Mouse (Mus musculus) colon, adult 2 months (tissue): Measurements from ENCODE around the gene Babam2. TPM values are rescaled to one million over a fixed set of nuclear protein-coding genes. Genes with fewer than 3 reads are reported as not detected.

ENCODE experiments used
- polyA plus RNA-seq: library from polyadenylated mRNA; depleted of rRNA; stranded (reverse); fragments of >200 nt; gene quantifications from 2 replicates; pipeline ENCODE4 v1.2.3, GENCODE M21; 2012; rRNA removed

The Babam2 gene
- polyA plus RNA-seq, result 16.7 and 21.3 TPM in 2 replicates

DNA sequence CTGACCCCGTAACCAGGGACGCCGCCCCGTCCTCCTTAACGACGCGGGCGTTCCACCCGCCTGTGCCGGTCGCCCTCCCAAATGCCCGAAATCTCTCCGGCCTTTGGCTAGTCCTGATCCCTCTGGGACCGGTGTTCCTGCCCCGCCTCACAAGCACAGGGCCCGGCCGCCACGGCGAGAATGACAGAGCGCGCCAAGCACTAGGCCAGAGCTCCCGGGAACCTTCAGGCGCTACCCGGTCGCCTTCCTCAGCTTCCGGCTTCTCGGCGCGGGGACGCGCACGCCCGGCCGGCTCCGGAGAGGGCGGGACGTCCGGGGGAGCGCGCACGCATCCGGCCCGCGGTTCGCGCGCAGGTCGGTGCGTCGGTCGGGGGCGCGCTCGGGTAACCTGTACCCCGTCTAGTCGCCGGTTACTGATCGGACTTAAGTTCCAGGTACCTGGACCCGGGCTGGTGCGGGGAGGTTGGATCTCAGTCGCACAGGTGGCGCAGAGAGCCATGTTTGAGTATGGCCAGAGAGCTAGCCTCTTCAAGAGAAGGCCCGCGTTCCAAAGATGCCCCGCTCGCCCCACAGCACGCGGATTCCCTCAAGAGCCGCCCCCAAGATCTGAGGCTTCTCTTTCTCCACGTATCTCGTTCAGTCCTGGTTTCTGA lies at the start of gene Babam2:
Gene Babam2 (plus strand): TSS at position 41 of the 653 bp plus-strand sequence.

GRCm38 (mm10) chr5:31696971-31697643 lies 377 bp upstream of the Babam2 start, which contains the start of gene Rbks:
Rbks (minus strand) TSS chr5:31697627.

Other genes with a start within 250 kb of the Babam2 start
- gene Zfp512, start 245.3 kb upstream of the Babam2 start, polyA plus RNA-seq, result 5.9 and 6.5 TPM in 2 replicates
- not detected in 2 replicates for gene 4930548H24Rik, start 211.9 kb upstream of the Babam2 start, polyA plus RNA-seq
- gene Gpn1, start 202.9 kb upstream of the Babam2 start, polyA plus RNA-seq, result 11.7 and 12.8 TPM in 2 replicates
- gene Slc4a1ap, start 170.7 kb upstream of the Babam2 start, polyA plus RNA-seq, result 10.6 and 11.7 TPM in 2 replicates
- 9.1 and 11.3 TPM in 2 replicates for gene Supt7l, start 169.9 kb upstream of the Babam2 start, polyA plus RNA-seq
- 9.5 and 14.5 TPM in 2 replicates for gene Mrpl33, start 100.7 kb upstream of the Babam2 start, polyA plus RNA-seq
- gene Rbks, start 57 bp upstream of the Babam2 start, polyA plus RNA-seq, result 7.1 and 7.2 TPM in 2 replicates